Mouse (Mus musculus) liver, embryonic 14.5 days (tissue): ENCODE results near the gene Rnf19b.

Experiments used
- CTCF ChIP-seq: IDR thresholded peaks from 2 replicates; pipeline ENCODE4 v1.5.1; 2016; ENCODE audit warnings: antibody characterized with exemption, low read depth, control low read depth
- EP300 ChIP-seq: IDR thresholded peaks from 2 replicates; pipeline ENCODE4 v1.6.1; 2016; ENCODE audit warnings: antibody characterized with exemption, low read depth

DNA sequence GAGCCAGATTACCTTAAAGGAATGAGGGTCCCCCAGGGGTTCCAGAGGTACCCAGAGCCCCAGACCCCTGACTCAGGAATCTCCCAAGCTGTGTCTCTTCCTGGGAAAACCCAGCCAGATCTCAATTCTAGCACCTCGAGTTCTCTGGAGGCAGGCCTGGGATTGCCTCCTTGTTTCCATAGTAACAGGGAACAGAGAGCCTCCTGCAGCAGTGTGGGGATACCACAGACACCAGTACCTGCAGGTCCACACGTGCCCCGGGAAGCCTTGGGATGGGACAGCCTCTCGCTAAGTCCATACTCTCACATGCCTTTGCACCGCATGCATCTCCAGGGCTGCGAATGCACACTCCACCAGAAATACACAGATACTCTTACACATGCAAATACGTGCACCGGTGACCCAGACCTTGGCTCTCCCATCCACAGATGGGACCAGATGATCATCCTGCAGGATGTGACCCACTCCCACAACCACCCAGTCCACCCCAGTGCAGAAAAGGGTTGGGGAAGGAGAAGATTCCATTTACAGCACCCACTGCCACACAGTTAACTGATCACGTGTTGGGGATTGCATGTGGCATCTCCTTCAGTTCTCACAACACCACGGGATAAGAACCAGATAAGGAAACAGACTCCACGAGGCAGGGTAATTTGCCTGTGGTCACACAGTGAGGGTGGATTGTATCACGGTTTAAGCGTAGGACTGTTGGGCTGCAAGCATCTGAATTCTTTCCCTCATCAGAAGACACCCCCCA is 70.7 kb downstream of the Rnf19b start:
- TF ChIP-seq CTCF (no peak), EP300 (no peak)
